Mouse (Mus musculus): Measurements from ENCODE around the gene Igf2bp1.
A peak's percentile ranks its signal among the peaks of the same experiment; 100 is the strongest.
"Not testable (repeated sequence)": the region's sequence is repeated elsewhere in the genome, so short reads cannot be mapped to it uniquely, and the experiment has no call there.

Igf2bp1 gene

DNA sequence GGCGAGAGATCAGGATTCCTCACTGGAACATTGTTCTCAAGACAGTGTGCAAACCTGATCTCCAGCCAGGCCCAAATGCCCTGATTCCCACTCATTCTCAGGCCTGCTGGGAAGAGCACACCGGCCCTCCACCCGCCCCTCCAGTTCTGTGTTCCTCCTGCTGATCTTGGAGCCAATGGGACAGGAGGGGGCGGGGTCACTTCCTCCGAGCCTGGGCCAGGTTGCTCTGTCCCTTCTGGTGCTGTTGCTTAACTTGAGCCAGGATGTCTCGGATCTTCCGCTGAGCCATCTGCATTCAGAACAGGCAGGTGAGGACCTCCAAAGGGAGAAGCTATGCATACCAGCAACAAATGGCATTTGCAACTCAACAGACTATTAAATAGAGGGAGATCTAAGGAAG lies 42.4 kb downstream of the Igf2bp1 start:
- DNase-seq (ENCODE audit: low read depth, low spot score) = no peak

DNA sequence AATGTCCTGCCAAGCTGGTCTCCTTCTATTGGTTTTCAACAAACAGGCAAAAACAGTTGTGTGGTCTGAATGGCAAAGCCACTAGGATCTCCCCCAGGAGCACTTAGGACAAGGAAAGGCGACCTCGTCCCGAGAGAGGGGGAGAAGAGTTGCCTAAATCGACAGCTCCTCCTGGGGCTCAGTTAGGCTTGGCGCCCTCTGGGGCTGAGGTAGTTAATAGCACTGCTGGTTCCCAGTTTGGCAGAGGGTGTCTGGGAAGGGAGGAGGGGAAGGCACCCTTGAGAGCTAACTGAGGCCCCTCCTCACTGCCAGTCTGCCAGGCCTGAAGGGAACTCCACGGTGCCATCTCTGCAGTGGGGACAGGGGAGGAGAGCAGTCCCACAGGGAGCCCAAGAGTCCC lies 46.6 kb downstream of the Igf2bp1 start:
- DNase-seq (ENCODE audit: low read depth, low spot score) = peak; percentile 15

DNA sequence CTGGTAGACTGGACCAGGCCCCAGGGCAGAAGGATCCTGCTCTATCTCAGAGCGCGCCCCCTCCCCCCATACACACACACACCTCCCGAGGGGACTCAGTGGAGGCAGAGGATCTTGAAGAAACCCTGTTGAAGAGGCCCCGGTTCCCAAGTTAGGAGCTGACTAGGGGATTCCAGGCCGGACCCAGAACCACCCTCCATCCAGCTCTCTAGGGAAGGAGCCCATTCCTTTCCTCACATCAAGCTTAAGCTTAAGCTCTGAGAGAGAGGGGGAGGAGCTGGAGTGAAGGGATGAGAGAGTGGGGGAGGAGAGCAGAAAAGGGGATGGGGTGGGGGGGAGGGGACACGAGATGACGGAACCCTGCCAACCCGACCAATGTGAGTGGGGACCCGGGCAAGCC lies 47.5 kb downstream of the Igf2bp1 start:
- DNase-seq (ENCODE audit: low read depth, low spot score) = no peak

DNA sequence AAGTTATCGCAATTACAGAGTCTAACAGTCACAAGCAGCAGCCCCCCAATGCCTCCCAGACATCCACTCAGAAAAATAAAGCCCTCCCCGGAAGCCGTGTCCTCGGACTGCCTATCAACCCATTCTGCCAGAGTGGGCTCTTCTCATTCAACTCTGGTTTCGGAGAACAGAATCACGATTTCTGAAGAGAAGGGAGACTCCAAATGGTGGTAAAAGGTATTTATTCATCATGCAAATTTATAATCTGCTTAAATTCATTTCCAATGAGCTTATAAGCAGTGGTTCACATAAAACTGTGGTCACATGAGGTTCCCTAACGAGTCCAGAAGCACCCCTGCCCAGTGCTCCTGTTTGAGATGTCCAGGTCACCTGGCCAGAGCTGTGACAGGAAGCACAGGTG lies 48.3 kb downstream of the Igf2bp1 start:
- no peak for DNase-seq (ENCODE audit: low read depth, low spot score)

DNA sequence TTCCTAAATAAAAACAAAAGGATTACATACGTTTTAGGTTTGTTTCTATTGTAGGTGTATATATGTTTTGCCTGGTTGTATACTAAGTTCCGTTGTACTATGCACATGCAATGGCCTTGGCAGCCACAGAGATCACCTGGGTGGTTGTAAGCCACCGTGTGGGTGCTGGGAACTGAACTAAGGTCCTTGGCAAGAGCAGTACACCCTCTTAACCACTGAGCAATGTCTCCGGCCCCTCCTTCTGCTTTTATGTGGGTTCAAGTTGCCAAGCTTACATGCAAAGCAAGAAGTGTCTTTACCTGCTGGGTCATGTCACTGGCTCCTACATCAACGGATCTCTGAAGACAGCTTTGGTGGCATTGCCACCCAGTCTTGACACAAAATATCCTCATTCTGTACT lies 52.4 kb downstream of the Igf2bp1 start:
- no peak for DNase-seq (ENCODE audit: low read depth, low spot score)

DNA sequence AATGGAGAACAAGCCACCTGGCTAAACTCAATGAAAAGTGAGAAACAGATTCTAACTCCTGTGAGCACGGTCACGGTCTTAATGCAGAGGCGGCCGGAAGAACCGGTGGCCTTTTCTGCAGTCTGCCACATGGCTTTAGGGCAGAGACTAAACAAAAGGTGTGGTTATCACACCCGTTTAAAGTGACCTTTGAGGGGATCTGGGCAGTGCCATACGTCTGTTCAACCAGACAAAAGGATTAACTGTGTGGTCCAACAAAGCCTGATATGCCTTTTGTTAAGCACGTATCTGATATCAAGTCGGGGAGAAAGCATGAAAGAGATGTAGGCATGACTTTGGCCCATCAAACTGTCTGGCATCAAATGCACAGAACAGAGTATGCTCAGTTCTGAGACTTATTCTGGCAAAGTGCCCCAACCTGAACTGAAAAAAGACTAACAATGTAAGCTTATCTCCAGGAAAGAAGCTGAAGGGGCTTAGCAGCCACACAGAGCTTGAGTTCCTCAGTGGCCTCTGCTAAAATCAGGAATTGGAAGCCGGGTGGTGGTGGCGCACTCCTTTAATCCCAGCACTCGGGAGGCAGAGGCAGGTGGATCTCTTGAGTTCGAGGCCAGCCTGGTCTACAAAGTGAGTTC lies 59.8 kb downstream of the Igf2bp1 start:
- no peak for DNase-seq (ENCODE audit: low read depth, low spot score)

DNA sequence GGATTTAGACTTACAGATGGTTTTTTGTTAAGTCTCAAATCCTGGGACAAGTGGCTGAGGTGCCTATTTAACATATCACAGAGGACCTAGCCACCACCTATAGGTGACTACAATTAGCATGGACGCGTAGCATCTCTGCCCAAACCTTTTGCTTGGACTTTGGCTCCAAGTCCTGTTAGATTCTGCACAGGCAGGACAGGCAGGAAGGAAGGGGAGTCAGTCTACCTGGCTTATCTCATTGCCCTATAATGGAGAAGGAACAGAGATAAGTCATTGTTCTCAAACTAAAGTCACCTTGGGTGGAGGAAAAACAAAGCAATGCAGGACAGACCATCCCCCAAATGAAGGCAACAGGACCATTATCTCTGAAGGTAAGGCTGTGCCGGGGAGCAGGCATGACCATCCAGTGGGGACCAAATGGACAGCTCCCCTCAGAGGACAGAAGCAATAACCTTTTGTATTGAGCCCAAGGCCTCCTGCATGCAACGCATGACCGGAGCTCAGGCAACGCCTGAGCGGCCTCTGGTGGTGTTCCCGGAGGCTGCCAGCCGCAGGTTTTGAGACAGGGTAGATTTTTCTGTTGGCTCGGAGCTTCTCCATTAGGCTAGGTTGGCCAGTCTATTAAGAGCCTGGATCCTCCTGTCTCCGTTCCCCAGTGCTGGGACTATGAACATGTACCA lies 65.8 kb downstream of the Igf2bp1 start:
- DNase-seq (ENCODE audit: low read depth, low spot score) = no peak

DNA sequence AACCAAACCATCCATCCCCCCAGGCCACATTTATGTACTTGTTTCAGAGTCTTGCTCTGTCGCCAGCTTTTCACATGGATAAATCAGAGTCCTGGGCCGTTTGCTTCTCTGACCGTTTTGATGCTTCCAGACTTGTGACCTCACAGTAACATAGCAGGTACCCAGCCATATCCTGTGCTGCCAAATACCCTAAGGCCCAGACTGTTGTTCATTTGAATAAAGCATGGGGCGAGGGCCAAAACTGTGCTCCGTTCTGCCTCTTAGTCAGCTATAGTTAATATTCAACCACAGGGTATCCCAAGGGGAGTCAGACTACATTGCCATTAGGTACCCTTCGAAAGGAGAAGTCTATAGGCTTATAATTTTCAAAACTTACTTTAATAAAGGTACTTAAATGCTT lies 69.3 kb downstream of the Igf2bp1 start:
- no peak for DNase-seq (ENCODE audit: low read depth, low spot score)

DNA sequence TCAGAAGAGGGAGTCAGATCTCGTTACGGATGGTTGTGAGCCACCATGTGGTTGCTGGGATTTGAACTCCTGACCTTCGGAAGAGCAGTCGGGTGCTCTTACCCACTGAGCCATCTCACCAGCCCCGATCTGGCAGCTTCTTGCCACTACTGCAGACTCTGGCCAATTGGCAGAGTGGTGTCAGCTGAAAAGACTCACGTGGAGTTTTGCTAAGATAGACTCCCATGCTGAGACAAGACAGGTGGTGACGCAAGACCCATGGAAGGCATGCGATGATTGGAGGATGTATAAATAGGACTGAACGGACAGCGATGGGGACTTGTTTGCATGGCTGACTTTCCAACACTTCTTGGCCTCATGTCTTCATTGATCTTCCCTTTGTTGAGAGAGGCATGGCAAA lies 73.6 kb downstream of the Igf2bp1 start:
- not testable (repeated sequence) for DNase-seq (ENCODE audit: low read depth, low spot score)

DNA sequence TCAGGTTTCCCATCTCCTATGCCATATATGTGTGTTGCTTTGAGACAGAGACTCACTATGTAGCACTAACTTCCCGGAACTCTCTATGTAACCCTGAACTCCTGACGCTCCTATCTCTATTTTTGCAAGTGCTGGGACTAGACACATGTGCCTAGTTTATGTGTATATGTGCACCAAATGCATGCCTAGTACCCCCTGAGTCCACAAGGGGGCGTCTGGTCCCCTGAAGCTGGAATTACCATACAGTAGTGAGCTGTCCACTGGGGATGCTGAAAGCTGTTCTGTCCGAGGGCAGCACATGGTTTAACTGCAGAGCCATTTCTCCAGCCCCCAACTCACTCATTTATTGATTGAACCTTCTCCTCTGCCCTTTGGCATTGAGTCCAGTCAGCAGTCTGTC lies 79.3 kb downstream of the Igf2bp1 start:
- DNase-seq (ENCODE audit: low read depth, low spot score) = peak; percentile 32

DNA sequence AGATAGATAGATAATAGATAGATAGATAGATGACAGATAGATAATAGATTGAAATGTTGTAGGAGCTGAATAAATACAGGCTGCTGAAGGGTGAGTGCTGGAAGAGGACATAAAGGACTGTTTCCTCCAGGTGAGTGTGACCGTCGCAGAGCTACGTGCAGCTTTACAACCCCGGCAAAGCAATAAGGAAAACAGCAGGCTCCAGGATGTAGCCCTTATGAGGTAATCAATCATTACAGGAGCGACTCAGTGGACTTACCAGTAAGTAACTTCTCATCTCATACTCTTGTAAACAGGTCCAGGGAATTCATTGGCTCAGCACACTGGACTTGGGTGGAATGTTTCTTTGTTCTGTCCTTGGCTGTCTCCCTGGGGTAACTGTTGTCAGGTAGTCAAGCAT lies 79.8 kb downstream of the Igf2bp1 start:
- no peak for DNase-seq (ENCODE audit: low read depth, low spot score)

DNA sequence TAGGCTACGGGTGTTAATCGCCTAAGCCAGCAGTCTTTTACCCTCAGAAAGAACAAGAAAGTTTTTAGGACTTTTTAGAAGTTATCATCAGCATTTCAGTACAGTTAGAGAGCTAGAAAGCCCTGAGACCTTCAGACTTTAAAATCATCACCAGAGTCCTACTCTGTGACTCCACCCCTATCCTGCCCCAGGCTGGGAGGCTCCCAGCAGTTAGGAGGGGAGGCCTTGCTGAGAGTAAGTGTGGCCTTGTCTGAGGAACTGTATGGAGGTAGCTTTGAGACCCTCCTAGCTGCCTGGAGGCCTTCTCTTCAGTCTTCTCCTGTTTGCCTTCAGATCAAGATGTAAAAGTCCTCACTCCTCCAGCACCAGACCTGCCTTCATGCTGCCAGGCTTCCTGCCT lies 81.5 kb downstream of the Igf2bp1 start:
- DNase-seq (ENCODE audit: low read depth, low spot score) = no peak

DNA sequence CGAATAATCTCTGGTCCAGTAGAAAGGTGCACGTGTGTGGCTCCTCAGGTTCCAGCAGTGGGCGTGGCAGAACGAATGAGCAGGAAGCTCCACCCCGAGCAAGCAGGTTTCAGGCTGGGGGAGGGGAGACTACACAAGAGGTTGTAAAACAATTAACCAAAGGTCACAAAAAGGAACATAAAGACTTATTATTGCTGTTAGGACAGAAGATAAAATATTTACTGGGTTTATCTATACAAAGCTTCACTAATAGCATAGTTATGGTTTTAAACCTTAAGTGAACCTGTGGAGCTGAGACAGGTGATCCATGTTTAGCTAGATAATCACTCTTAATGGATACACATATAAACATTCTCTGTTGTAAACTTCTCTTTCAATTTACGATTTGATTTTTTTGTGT lies 82.3 kb downstream of the Igf2bp1 start:
- not testable (repeated sequence) for DNase-seq (ENCODE audit: low read depth, low spot score)

DNA sequence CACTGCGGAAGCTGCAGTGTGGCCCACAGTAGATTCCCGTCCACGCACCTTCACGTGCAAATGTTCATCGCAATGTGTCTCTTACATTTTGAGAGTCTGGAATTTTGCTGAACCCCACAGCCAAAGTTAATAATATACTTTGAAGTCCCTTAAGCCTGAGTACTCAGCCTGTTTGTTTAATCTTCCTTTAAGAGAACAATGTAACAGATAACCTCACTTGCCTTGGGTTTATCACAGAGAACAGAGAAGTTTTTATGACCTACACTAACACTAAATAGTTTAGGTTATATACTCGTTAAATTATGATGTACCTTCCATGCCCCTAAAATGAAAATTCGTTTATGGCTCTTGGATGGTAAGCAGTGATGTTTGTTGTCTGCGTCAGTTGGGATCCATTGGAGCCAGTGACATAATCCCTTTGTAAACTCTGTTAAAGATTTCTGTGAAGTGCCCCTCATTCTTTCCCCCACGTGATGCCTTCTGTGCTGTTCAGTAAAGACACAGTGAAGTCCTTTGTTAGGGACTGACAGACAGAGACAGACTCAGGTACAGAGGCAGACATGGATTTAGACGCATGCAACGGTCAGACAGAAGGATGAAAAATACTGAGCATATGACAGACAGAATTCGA lies 83.6 kb downstream of the Igf2bp1 start:
- DNase-seq (ENCODE audit: low read depth, low spot score) = no peak

DNA sequence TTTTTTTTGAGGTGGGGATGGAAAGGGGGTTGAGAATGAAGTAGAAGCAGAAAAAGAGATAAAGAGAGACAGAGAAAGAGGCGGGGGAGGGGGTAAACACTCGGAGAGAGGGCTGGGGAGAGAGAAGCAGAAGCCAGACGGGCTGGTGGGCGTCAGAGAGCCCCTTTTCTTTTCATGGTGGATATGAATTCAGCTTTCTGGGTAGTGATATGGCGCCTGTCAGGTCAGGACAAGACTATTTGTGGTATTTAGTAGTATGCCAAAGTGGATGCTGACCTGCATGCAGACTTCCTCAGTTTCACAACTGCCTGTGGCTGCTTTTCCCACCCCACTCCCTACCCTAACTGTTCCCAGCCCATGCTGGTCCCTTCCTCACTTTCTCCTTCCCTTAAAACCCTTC lies 89.3 kb downstream of the Igf2bp1 start:
- DNase-seq (ENCODE audit: low read depth, low spot score) = no peak

DNA sequence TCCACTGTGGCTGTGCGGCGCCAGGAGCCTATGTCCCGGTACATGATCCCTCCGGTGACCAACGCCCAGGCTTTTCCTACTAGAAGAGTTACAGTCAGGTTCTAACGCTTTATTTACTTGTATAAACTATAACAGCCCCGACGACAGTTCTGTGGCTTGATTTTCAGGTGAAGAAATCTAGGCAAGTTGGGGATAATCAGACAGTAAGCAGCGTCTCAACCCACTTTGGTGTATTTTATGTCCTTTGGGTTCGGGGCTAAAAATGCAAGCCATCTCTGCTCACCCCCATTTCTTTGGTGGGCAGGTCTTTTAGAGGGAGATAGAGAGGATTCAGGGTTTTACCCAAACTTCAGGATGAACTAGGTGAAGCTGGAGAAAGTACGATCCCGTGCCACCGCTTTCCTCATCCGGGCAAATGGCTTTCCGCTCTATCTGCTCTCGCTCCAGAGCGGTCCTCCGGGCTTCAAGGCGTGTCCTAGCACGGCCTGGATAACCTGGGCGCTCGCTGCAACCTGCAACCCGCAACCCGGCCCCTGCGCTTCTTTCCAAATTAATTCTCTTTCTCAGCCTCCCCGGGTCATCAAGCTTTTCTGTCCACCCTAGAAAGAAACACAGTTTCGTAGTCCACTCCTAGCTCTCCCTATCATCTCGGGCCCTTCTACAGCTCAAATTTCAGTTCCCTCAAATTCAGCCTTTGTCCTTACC lies 90.6 kb downstream of the Igf2bp1 start:
- DNase-seq (ENCODE audit: low read depth, low spot score) = no peak

DNA sequence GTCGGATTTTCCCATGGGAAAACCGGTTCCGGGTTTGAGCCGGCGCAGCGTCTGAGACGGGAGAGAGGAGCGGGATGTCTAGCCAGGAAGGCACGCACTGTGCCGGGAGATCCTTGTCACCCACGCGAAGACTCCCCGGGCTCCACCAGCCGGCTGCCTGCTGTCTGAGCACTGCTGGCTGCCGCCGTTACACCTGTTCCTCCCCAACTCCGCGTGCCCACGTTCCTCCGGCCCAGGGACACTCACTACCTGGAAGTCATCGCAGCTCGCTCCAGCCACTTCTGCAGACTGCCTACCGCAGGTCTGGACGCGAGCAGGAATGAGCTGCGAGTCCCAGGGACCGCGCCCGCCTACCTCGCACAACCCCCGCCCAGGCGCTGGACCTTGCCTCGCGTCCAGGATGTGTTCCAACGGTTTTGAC lies 91.2 kb downstream of the Igf2bp1 start, which contains the start of gene B4galnt2:
Gene B4galnt2, minus strand, starts transcription at position 321 of the 421 bp plus-strand sequence.
- DNase-seq (ENCODE audit: low read depth, low spot score) = no peak

DNA sequence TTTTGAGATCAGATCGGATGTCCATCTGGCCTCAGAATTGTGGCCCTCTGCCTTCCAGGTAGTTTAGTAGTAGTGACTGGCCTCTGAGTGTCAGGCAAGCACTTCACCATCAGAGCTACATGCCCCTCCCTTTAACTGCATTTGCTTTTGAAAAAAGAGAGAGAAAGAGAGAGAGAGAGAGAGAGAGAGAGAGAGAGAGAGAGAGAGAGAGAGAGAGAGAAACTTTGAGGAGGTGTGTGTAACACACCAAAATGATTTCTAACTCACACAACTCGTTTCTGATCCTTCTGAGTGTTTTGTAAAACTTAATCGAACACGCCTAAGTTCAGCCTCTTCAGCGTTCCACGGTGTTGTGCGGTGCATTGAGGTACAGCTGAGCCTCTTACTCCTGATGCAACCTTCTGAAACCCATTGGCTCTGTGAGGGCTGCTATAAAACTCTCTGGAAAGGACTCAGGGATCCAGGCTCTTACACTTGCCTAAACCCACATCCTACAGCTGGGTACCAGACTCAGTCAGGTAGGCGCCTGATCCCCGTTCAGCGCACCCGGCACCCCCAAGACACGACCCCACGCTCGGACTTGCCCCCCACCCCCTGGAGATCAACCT lies 91.7 kb downstream of the Igf2bp1 start:
- peak; percentile 32 for DNase-seq (ENCODE audit: low read depth, low spot score)

DNA sequence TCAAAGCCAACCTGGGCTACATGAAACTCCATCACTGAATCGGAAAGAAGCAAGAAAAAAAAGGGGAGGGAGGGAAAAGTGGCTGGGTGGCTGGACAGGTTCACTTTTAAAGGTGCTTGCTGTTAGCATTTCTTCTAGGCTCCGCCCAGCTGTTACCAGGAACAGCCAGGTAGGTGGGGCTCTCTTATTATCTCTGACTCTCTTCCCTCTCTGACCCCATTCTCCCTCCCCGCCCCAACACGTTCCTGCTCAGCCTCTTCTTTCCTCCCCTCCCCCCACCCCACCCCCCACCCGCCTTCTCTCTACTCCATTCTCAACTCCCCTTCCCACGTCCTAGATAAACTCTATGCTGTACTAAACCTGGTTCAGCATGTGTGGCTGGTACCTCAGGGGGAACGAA lies 94.2 kb downstream of the Igf2bp1 start:
- DNase-seq (ENCODE audit: low read depth, low spot score) = no peak

DNA sequence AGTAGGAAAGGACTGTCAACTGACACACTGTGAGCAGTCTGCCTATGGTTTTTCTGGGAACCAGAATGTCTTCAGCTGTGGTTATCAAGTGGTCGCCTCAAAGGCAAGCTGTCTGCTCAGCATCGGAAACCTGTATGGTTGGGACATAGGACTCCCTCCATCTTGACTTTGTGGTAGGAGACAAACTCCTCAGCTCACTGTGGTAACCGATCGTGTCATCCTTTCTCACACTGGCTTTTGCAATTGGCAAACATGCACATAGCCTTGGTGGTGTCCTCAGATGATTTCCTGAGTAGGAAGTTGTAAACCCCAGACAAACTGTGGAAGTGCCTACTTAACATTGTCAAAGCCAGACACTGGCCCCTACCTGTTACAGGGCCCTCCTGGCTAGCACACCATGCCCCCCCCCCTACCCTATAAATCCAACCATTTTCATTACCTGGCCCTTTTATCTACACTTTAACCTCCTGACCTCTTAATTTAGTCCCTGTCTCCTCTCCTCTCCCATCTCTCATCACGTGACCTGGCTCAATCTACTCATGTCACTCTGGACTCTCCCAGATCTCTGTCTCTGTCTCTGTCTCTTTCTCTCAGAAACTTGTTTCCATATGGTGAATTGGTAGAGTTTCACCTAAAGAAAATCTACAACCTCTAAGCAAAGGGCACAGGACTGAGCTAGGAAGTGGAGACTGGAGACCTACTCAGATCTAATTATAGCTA lies 97.8 kb downstream of the Igf2bp1 start:
- DNase-seq (ENCODE audit: low read depth, low spot score) = no peak
